Mouse (Mus musculus): ENCODE data around the gene Gtf3a. TPM values are rescaled to one million over a fixed set of nuclear protein-coding genes. Genes with fewer than 3 reads are reported as not detected.

Gtf3a gene
- total RNA-seq, 1 experiment from 2014 or later, result 155 TPM

Other genes starting within 250 kb of the Gtf3a start
- gene Usp12, start 153.7 kb upstream of the Gtf3a start, total RNA-seq (2017), result 47.4 and 48.2 TPM in 2 replicates
- gene Rpl21, start 115.8 kb upstream of the Gtf3a start, total RNA-seq (2017), result 2,651 and 2,978 TPM in 2 replicates
- gene Rasl11a, start 103.6 kb upstream of the Gtf3a start, total RNA-seq (2017), result 1.5 and 16.3 TPM in 2 replicates
- 17.1 and 23.7 TPM in 2 replicates for gene Mtif3, start 15.1 kb downstream of the Gtf3a start, total RNA-seq (2017)
- gene Lnx2, start 127.9 kb downstream of the Gtf3a start, total RNA-seq (2017), result 3.6 and 4.4 TPM in 2 replicates
- gene Polr1d, start 128.4 kb downstream of the Gtf3a start, total RNA-seq (2017), result 105 and 120 TPM in 2 replicates
- not detected in 2 replicates for gene Gsx1, start 240.0 kb downstream of the Gtf3a start, total RNA-seq (2017)